Mouse (Mus musculus) hindbrain, postnatal 0 days (tissue): Measurements from ENCODE around the gene B3galt5. TPM values are rescaled to one million over a fixed set of nuclear protein-coding genes. Genes with fewer than 3 reads are reported as not detected.

Experiments used
- ATAC-seq: fragments of 200-750 bp; cut with Nextera tagmentation; 2 replicates; pipeline ENCODE4 v1.8.0; 2017; ENCODE audit warnings: mild to moderate bottlenecking, moderate TSS enrichment, moderate library complexity
- DNase-seq: peaks from one replicate; pipeline ENCODE4 v3.0.0-alpha.2; 2015; ENCODE audit warnings: low spot score
- H3K27ac ChIP-seq: fragments of 300-500 bp; sonication (generic); 2 replicates; pipeline ENCODE4 v1.5.1; 2014; ENCODE audit warnings: mild to moderate bottlenecking
- H3K27me3 ChIP-seq: fragments of 300-500 bp; sonication (generic); 2 replicates; pipeline ENCODE4 v1.6.1; 2014; ENCODE audit warnings: low read length, mixed read lengths; ENCODE audit not compliant: insufficient read depth
- H3K36me3 ChIP-seq: fragments of 300-500 bp; sonication (generic); 2 replicates; pipeline ENCODE4 v1.6.1; 2014; ENCODE audit warnings: low read length, mixed read lengths; ENCODE audit not compliant: insufficient read depth
- H3K4me1 ChIP-seq: fragments of 300-500 bp; sonication (generic); 2 replicates; pipeline ENCODE4 v1.6.1; 2014; ENCODE audit warnings: antibody characterized with exemption, low read length, mixed read lengths; ENCODE audit not compliant: insufficient read depth
- H3K4me2 ChIP-seq: fragments of 300-500 bp; sonication (generic); 2 replicates; pipeline ENCODE4 v1.6.1; 2014; ENCODE audit warnings: low read depth, mild to moderate bottlenecking, low read length, moderate library complexity, mixed read lengths
- H3K4me3 ChIP-seq: fragments of 300-500 bp; sonication (generic); 2 replicates; pipeline ENCODE4 v1.5.1; 2014; ENCODE audit warnings: low read length
- H3K9ac ChIP-seq: fragments of 300-500 bp; sonication (generic); replicated peaks from 2 replicates; pipeline ENCODE4 v1.6.1; 2014; ENCODE audit warnings: mild to moderate bottlenecking, low read length, moderate library complexity, mixed read lengths
- H3K9me3 ChIP-seq: fragments of 300-500 bp; sonication (generic); 2 replicates; pipeline ENCODE4 v1.6.1; 2016; ENCODE audit warnings: low read length, mixed read lengths
- CTCF ChIP-seq: IDR thresholded peaks from 2 replicates; pipeline ENCODE4 v1.5.1; 2016; ENCODE audit warnings: antibody characterized with exemption, control low read depth, low read depth
- WGBS: fragments of 180-500 bp; shearing (Covaris S2); extraction: QIAGEN DNeasy Blood & Tissue Kit; methylation state at CpG from one replicate; pipeline ENCODE4 v1.1.7; 2014; 5-methylcytosine and 5-hydroxymethylcytosine counted together
- polyA plus RNA-seq: library from polyadenylated mRNA; unstranded; fragments of >200 nt; fragmentation: Nextera tagmentation; extraction: Ambion mirVana; gene quantifications from 2 replicates; pipeline ENCODE4 v1.2.1, GENCODE M21; 2015
- total RNA-seq: library from RNA; depleted of rRNA; stranded (reverse); fragments of >200 nt; gene quantifications from 2 replicates; pipeline ENCODE4 v1.2.3, GENCODE M21; 2014

B3galt5 gene
- total and polyA plus RNA-seq, 2 experiments from 2014 or later, result 7.3 to 11.3 TPM

GRCm38 (mm10) chr16:96339570-96339969, 104.0 kb downstream of the B3galt5 start:
- no peak for ATAC-seq
- no peak overlapping the region for H3K4me2 ChIP-seq
- no peak overlapping the region for H3K27ac ChIP-seq
- 70% methylated on average over 4 of the region's 4 CpGs for WGBS
- H3K4me1 ChIP-seq, result no peaks in the 10 kb centered on the region
- H3K36me3 ChIP-seq, result no peaks in the 10 kb centered on the region
- H3K9ac ChIP-seq, result no peak overlapping the region
- no peaks in the 10 kb centered on the region for H3K27me3 ChIP-seq
- peak; percentile 48 for DNase-seq
- no peaks in the 10 kb centered on the region for H3K9me3 ChIP-seq
- no peak overlapping the region for H3K4me3 ChIP-seq
- no peak for TF ChIP-seq CTCF

- no peak overlapping the region for H3K4me3 ChIP-seq
- ATAC-seq (no peak), DNase-seq (peak; percentile 77)
- H3K9ac ChIP-seq, result no peak overlapping the region
- no peaks in the 10 kb centered on the region for H3K4me1 ChIP-seq
- H3K9me3 ChIP-seq, result no peaks in the 10 kb centered on the region
- no peaks in the 10 kb centered on the region for H3K27me3 ChIP-seq
- WGBS, result 6% methylated on average over 5 of the region's 5 CpGs
- H3K27ac ChIP-seq, result no peak overlapping the region
- H3K4me2 ChIP-seq, result no peak overlapping the region
- no peaks in the 10 kb centered on the region for H3K36me3 ChIP-seq
- TF ChIP-seq CTCF, result peak; percentile 85
Measured at GRCm38 (mm10) chr16:96341269-96341668, 105.7 kb downstream of the B3galt5 start.

GRCm38 (mm10) chr16:96341945-96342344, 106.3 kb downstream of the B3galt5 start:
- Histone ChIP-seq H3K4me2 (no peak overlapping the region), H3K4me1 (no peaks in the 10 kb centered on the region), H3K36me3 (no peaks in the 10 kb centered on the region), H3K4me3 (no peak overlapping the region), H3K27ac (no peak overlapping the region), H3K9ac (no peak overlapping the region), H3K27me3 (no peaks in the 10 kb centered on the region), H3K9me3 (no peaks in the 10 kb centered on the region)
- ATAC-seq, result no peak
- WGBS, result 77% methylated on average over 4 of the region's 4 CpGs
- DNase-seq, result no peak
- TF ChIP-seq CTCF, result no peak

GRCm38 (mm10) chr16:96345117-96345516, 109.5 kb downstream of the B3galt5 start:
- H3K4me3 ChIP-seq, result no peak overlapping the region
- DNase-seq, result peak; percentile 93
- no peaks in the 10 kb centered on the region for H3K4me1 ChIP-seq
- peak; percentile 99 for TF ChIP-seq CTCF
- no peaks in the 10 kb centered on the region for H3K36me3 ChIP-seq
- 5% methylated on average over 10 of the region's 10 CpGs for WGBS
- H3K4me2 ChIP-seq, result 0 out of 2 replicates have a peak overlapping the region, but pooled peaks have one; percentile 17
- H3K27ac ChIP-seq, result no peak overlapping the region
- no peaks in the 10 kb centered on the region for H3K9me3 ChIP-seq
- no peak overlapping the region for H3K9ac ChIP-seq
- no peaks in the 10 kb centered on the region for H3K27me3 ChIP-seq
- peak; percentile 82 for ATAC-seq

GRCm38 (mm10) chr16:96348070-96348469, 112.5 kb downstream of the B3galt5 start:
- H3K9ac ChIP-seq, result no peak overlapping the region
- H3K9me3 ChIP-seq, result no peaks in the 10 kb centered on the region
- no peak for ATAC-seq
- peak overlapping the region; percentile 5; the same call in 1 of the 2 replicates for H3K4me2 ChIP-seq
- WGBS, result 59% methylated on average over 11 of the region's 11 CpGs
- no peak for TF ChIP-seq CTCF
- H3K36me3 ChIP-seq, result no peaks in the 10 kb centered on the region
- DNase-seq, result no peak
- no peaks in the 10 kb centered on the region for H3K27me3 ChIP-seq
- H3K4me1 ChIP-seq, result no peaks in the 10 kb centered on the region
- no peak overlapping the region; the same call in 1 of the 2 replicates for H3K27ac ChIP-seq
- H3K4me3 ChIP-seq, result no peak overlapping the region

- ATAC-seq (no peak), DNase-seq (no peak)
- no peak overlapping the region for H3K27ac ChIP-seq
- H3K9me3 ChIP-seq, result no peaks in the 10 kb centered on the region
- H3K4me3 ChIP-seq, result no peak overlapping the region
- H3K4me2 ChIP-seq, result peak overlapping the region; percentile 5; the same call in 1 of the 2 replicates
- no peaks in the 10 kb centered on the region for H3K36me3 ChIP-seq
- TF ChIP-seq CTCF, result no peak
- no peaks in the 10 kb centered on the region for H3K27me3 ChIP-seq
- H3K4me1 ChIP-seq, result no peaks in the 10 kb centered on the region
- WGBS, result 79% methylated on average over 5 of the region's 5 CpGs
- no peak overlapping the region for H3K9ac ChIP-seq
Measured at GRCm38 (mm10) chr16:96348766-96349165, 113.2 kb downstream of the B3galt5 start.

GRCm38 (mm10) chr16:96351520-96351919, 115.9 kb downstream of the B3galt5 start:
- TF ChIP-seq CTCF, result no peak
- H3K9ac ChIP-seq, result no peak overlapping the region
- H3K4me3 ChIP-seq, result no peak overlapping the region
- no peak for ATAC-seq
- no peaks in the 10 kb centered on the region for H3K27me3 ChIP-seq
- WGBS, result 95% methylated on average over 2 of the region's 2 CpGs
- no peaks in the 10 kb centered on the region for H3K9me3 ChIP-seq
- H3K36me3 ChIP-seq, result no peaks in the 10 kb centered on the region
- DNase-seq, result no peak
- H3K4me2 ChIP-seq, result no peak overlapping the region
- H3K4me1 ChIP-seq, result no peaks in the 10 kb centered on the region
- H3K27ac ChIP-seq, result no peak overlapping the region
